Mouse (Mus musculus) left cerebral cortex, postnatal 4 days (tissue): Measurements from ENCODE around the gene Ptgdr2. TPM values are rescaled to one million over a fixed set of nuclear protein-coding genes. Genes with fewer than 3 reads are reported as not detected.

Source experiments
- DNase-seq: peaks from one replicate; pipeline ENCODE4 v3.0.0-alpha.2; 2022
- intact Hi-C: fragments of 180-260 bp; cut with DNase I; formaldehyde crosslinking; loops from one replicate; pipeline ENCODE4 v1.15.1; 2025
- total RNA-seq, 2 experiments: library from RNA; stranded (reverse); gene quantifications; 2 replicates each; pipeline ENCODE4 v1.2.3; 2021

The Ptgdr2 gene
- under 1 TPM; 0.28 to 0.38 TPM for total RNA-seq

DNA sequence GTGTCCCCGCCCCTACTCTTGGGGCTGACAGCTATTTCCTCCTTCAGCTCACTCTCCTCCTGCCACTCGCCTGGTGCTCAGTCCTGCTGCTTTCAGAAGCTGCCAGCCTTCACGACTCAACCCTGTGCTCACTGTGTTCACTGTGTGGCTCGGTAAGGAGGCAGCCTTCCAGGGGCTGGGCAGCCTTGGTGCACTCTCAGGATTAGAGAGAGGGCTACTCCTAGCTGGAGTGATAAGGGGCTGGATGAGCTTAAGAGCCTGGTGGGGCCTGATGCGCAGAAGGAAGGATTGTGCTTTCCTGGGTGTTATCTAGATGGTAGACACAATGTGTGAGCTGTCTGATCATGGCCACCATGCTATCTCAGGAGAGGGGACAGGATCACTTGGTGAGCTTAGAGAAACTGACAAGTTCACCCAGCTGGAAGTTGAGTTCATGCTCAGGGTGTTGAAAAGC is at the start of gene Ptgdr2:
Gene Ptgdr2, plus strand, starts transcription at position 51 of the 454 bp plus-strand sequence.
- DNase-seq, result no peak
- intact Hi-C loops, result no loop called here

GRCm38 (mm10) chr19:10892201-10892600 is 44.8 kb upstream of the Ptgdr2 start:
- intact Hi-C loops, result no loop called here
- no peak for DNase-seq

DNA sequence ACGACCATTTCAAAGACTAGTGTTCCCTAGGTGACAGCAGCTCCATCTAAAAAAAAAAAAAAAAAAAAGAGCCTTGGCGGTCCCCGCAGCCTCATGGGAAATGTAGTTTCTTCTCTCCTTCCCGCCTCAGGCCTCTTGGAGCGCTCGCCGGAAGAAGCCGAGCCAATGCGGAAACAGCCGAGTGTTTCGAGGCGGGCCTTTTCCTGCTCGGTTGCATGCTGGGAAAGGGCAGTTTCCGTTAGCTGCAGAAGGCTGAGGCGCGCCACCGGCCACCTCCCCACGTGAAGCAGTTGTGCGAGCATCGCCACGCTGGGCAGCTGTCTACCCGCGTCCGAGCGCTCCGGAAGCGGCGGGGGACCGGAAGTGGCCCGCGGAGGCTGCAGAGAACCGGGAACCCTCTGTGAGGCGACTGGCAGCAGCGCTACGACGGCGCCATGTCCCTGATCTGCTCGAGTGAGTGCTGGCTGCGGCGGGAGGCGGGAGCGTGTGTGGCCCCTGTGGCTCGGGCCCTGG is 41.9 kb upstream of the Ptgdr2 start, which contains the start of gene Prpf19:
Gene Prpf19, plus strand, starts transcription at position 216 of the 513 bp plus-strand sequence.
- peak; percentile 98 for DNase-seq
- intact Hi-C loops, result no loop called here

DNA sequence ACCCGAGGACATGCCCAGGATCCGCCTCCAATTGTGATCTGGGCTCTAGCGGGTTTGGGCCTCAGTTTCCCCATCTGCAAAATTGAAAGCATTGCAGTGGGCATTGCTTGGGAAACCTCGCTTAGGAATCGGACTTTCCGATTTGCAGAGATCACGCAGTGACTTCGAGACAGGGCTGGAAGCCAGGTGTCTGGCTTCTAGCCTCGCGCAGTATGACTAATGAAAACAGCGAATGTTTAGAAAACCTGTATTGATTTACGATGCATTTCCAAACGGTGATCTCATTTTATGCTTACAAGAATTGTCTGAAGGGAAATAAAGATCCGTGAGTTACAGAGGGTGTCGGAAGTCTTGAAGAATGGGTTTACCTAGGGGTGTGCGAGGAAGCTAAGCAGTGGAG is 41.3 kb upstream of the Ptgdr2 start:
- intact Hi-C loops, result no loop called here
- DNase-seq, result no peak

DNA sequence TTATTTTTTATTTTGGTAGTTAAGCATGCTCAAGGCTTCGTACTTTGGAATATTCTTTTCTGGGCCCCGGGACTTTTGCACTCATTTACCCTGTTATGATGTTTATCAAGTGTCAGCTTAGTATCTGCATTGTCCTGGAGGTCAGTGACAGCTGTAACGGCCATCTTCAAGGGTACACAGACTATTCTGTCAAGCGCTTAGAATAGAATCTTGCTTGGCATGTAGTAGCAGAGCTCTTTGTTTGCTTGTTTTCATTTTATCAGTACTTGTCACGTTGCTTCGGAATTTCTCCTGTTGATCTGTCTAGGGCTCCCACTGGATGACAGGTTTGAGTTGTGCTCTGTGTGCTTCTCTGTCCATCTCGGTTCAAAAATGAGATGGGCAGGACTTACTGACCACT is 40.1 kb upstream of the Ptgdr2 start:
- intact Hi-C loops, result no loop called here

GRCm38 (mm10) chr19:10897491-10897890 is 39.5 kb upstream of the Ptgdr2 start:
- intact Hi-C loops, result no loop called here
- no peak for DNase-seq

More for the DNA sequence above, 40.1 kb upstream of the Ptgdr2 start:
- DNase-seq, result no peak

- intact Hi-C loops, result no loop called here
- DNase-seq, result peak; percentile 40
Measured at GRCm38 (mm10) chr19:10900315-10900714, 36.6 kb upstream of the Ptgdr2 start.

DNA sequence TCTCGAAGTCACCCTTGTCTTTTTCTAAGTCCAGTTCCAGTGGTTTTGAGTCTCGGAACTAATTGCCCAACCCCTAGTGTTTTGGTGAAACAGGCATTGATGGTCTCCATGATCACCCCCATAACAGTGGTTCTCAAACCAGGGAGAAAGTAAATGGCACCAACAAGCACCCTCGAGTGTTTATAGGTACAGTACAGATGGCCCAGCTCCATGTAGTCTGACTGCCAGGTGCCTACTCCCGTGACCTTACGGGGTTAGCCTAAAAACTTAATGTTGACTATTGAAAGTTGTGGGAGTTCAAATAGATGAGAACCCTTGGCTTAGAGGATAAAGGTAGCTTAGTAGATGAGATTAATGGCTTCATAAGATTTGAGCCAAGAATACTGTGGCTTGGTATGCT is 35.9 kb upstream of the Ptgdr2 start:
- intact Hi-C loops, result no loop called here
- no peak for DNase-seq

GRCm38 (mm10) chr19:10904512-10904911 is 32.4 kb upstream of the Ptgdr2 start:
- intact Hi-C loops, result no loop called here
- DNase-seq, result no peak

DNA sequence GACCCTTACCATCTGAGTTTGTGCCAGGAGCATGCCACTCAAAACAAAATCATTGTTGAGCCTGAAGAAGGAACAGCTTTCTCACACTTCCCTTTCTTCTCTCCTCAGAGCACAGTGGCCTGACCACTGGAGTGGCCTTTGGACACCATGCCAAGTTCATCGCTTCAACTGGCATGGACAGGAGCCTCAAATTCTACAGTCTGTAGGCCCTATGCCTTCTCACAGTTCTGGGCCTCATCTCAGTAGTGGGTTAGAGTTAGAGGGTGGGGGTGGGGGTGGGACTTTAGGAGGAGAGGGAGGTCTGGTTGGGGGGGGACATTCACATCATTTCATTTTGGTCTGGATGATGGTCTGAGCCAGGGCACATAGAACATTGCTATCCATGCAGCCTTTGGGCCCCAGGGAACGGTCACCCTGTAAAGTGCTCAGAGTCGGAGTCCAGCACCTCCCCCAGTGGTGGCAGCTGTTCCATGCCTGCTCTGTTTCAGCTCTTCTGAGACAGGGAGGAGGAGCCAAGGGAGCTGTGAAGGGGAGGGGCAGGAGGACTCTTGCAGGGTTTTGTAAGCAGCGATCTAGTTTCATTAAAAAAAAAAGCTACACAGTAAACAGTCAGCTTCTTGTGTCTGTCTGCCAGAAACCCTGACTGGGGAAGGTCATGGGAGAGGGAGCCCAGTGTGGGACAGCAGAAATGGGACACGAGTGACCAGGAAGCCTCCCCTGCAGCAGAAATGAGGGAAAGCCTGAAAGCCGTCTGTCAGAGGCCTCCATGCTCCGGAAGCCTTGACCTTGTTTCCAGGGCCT is 31.8 kb upstream of the Ptgdr2 start:
- intact Hi-C loops, result no loop called here
- peak; percentile 22 for DNase-seq

DNA sequence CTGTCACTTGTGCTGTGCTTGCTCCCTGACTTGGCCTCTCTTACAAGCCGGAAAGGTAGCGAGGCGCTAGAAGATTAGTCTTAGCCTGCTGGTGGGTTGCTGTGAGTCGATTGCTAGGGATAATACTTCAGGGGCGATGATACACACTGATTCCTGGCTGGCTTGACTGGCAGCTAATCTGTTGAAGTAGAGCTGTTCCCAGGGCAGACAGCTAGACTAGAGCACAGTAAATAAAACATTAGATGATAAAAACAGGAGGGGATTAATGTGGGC is 31.3 kb upstream of the Ptgdr2 start:
- intact Hi-C loops, result no loop called here
- no peak for DNase-seq

- peak; percentile 48 for DNase-seq
- intact Hi-C loops, result no loop called here
Measured at GRCm38 (mm10) chr19:10907891-10908290, 29.1 kb upstream of the Ptgdr2 start.

- intact Hi-C loops, result no loop called here
- no peak for DNase-seq
Measured at GRCm38 (mm10) chr19:10909087-10909721, 27.8 kb upstream of the Ptgdr2 start.

GRCm38 (mm10) chr19:10914291-10914690 is 22.7 kb upstream of the Ptgdr2 start:
- DNase-seq, result no peak

DNA sequence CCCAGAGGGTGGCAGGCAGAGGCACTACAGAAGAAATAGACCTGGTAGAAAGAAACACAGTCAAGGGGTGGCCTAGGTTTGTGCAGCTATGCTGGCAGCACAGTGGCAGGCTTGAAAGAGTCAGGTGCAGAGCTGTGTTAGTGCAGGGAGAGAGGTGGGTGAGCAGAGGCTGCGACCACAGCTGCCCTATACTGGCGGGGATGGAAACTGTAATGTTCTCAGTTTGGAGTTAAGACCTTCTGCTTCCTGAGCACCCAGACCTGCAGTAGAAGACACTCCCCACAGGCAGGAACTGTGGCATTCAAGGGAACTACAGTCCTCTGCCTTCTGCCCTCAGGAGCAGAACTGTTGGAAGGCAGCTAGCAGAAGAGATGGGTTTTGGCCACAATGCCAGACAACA is 22.1 kb upstream of the Ptgdr2 start:
- intact Hi-C loops, result no loop called here
- DNase-seq, result no peak

More at GRCm38 (mm10) chr19:10914291-10914690, 22.7 kb upstream of the Ptgdr2 start:
- intact Hi-C loops, result no loop called here

DNA sequence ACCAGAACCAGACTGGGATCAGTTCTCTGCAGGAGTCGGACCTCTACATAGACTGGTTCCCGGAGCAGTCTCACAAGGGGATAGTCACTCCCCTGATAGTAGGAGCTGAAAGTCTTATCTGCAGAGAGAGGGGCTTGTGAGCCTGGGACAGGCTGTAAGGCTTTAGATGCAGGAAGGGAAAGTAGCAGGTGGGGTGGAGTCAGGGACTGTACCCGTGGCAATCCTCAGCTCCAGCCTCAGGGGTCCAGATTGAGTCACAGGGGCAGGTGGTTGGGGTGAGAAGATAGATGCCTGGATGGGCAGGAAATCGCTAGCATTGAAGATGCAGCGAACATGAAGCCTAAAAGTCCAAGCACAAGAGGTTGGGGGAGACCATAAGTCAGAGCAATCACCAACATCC is 20.5 kb upstream of the Ptgdr2 start:
- DNase-seq, result no peak
- intact Hi-C loops, result no loop called here

GRCm38 (mm10) chr19:10918321-10918991 is 18.5 kb upstream of the Ptgdr2 start:
- DNase-seq, result no peak

DNA sequence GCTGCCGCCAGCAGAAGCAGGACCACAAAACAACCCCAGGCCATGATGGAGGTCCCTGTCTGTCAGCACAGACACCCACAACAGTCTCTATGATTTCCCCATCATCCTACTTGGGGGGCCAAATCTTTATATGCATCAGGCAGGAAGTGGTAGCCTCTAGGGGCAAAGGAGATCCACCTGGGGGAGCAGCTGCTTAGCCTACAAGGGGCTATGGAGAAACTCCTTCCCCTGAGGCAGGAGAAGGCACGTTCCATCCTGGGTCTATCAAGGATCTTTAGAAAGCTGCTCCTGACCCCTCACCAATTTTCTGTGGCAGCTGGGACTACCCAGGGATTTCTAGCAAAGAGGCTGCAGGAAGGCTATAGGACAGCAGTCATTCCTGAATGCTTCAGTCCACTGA is 16.4 kb upstream of the Ptgdr2 start, which contains the start of gene Zp1:
Gene Zp1, minus strand, starts transcription at position 101 of the 400 bp plus-strand sequence.
- no peak for DNase-seq
- intact Hi-C loops, result no loop called here

More at GRCm38 (mm10) chr19:10918321-10918991, 18.5 kb upstream of the Ptgdr2 start:
- intact Hi-C loops, result no loop called here

DNA sequence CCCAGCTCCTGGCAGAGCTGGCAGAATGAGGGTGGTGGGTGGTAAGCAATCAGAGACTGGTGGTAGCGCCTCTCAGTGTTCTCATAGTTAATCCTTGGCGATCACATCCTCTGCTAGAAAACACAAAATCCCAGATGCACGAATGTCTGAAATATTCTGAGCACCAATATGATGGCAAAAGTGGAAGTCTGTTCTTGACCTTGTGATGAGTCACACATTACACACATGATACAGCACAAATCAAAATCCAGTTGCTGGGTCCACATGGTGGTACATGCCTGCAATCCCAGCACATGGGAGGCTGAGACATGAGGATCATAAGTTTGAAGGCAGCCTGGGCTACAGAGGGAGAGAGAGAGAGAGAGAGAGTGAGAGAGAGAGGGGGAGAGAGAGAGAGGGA is 15.9 kb upstream of the Ptgdr2 start:
- no peak for DNase-seq
- intact Hi-C loops, result no loop called here

DNA sequence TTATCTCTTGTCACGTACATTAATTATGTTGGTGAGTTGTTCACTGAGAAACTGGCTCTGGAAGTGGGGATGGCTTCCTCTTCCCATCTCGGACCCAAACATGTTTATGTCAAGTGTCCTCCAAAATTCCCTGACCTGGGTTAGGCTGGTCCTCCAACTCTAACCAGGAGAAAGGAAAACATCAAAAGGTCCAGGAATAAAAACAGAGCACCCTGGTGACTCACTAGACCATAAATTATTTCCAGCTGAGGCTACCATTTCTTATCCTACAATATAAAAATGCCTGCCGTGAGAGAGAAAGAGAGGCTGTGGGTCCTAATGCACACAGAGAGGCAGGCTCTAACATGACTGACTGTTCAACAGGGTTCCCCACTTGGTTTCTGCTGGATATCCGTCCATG is 12.7 kb upstream of the Ptgdr2 start:
- no peak for DNase-seq
- intact Hi-C loops, result no loop called here

DNA sequence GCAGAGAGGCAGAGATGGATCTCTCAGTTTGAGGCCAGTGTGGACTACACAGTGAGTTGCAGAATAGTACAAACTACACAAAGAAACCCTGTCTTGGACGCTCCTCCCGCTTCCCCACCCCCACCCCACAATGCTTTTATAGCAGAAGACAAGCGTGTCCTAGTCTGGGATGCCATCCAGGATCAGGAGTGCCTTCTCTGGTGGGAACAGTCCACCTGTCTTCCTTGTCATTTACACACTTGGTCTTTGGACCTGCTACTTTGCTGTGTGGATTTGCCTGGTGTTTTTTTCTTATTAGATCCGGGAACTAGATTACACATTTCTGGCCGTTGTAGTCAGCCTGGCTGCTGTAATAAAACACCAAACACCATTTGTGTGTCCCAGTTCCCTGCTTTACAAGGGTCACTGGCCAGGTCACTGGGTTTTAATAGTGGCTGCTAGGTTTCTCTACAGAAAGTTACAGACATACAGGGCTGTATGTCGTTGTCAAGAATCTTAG is 10.8 kb upstream of the Ptgdr2 start:
- intact Hi-C loops, result no loop called here
- DNase-seq, result no peak
